Comparison of ENCODE assay signal across 26 mouse cellular contexts in the genomic region with DNA sequence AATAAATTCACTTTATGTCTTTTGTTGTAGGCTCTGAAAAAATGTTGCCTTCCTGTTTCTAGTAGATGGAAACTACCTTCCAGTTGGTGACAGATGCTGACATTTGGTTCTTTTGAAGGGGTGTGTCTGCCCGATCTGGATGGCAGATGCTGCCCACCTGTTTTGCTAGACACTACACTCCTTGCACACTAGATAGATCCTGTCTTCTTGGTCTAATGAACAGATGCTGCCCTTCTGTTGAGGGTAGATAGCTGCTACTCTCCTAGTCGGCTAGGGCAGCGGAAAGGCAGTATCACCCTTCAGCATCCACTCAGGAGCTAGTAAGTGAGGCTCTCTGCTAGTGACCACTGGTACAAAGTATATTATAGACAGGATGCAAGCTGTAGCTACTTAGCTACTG.
"Had no signal": no experiment of that assay in that cellular context is flagged by ENCODE, and none has a peak within 500 bp of the region (broad histone marks: within the 10 kb centered on the region; RNA-seq: fewer than 3 reads in every experiment).

No protein-coding gene starts in this region.

- ATAC-seq: hindbrain, embryonic 16.5 days; intestine, embryonic 16.5 days; liver, embryonic 12.5 days had no signal

- H3K36me3 ChIP-seq: heart, embryonic 10.5 days; heart, embryonic 12.5 days; hindbrain, embryonic 10.5 days; hindbrain, embryonic 12.5 days; kidney, embryonic 15.5 days; limb, embryonic 13.5 days; limb, embryonic 15.5 days; liver, embryonic 12.5 days had no signal

- H3K4me3 ChIP-seq: gastrocnemius, adult 2 months; heart, embryonic 10.5 days; heart, embryonic 12.5 days; hindbrain, embryonic 10.5 days; hindbrain, embryonic 12.5 days; kidney, embryonic 15.5 days; limb, embryonic 13.5 days; limb, embryonic 15.5 days; liver, embryonic 12.5 days had no signal

- H3K4me2 ChIP-seq: heart, embryonic 12.5 days; hindbrain, embryonic 12.5 days; hindbrain, embryonic 14.5 days; kidney, embryonic 15.5 days; limb, embryonic 13.5 days; limb, embryonic 15.5 days; liver, embryonic 12.5 days had no signal

- DNase-seq: gastrocnemius, adult 2 months; gastrocnemius, postnatal 10 days; gastrocnemius, postnatal 25 days; heart, adult 18-20 months; heart, postnatal 10 days; heart, postnatal 4 days; kidney, adult 11 months; kidney, adult 2 months; kidney, adult 9 months; kidney, postnatal 14 days; kidney, postnatal 36 days; layer of hippocampus, adult 9-11 months; layer of hippocampus, postnatal 36 days; left cerebral cortex, postnatal 4 days had no signal

- H3K9ac ChIP-seq: heart, embryonic 12.5 days; hindbrain, embryonic 12.5 days; hindbrain, embryonic 14.5 days; kidney, embryonic 15.5 days; limb, embryonic 13.5 days; limb, embryonic 15.5 days; liver, embryonic 12.5 days had no signal

- H3K27me3 ChIP-seq: heart, embryonic 12.5 days; hindbrain, embryonic 12.5 days; kidney, embryonic 15.5 days; limb, embryonic 13.5 days; limb, embryonic 15.5 days; liver, embryonic 12.5 days had no signal

- H3K27ac ChIP-seq: gastrocnemius, adult 2 months; heart, embryonic 10.5 days; hindbrain, embryonic 10.5 days; hindbrain, embryonic 12.5 days; hindbrain, embryonic 14.5 days; kidney, embryonic 15.5 days; kidney, postnatal 0 days; limb, embryonic 13.5 days; limb, embryonic 15.5 days; liver, embryonic 12.5 days had no signal

- H3K4me1 ChIP-seq: limb, embryonic 13.5 days; limb, embryonic 15.5 days had no signal

- H3K9me3 ChIP-seq: heart, embryonic 10.5 days; heart, embryonic 12.5 days; hindbrain, embryonic 10.5 days; hindbrain, embryonic 12.5 days; kidney, embryonic 15.5 days; limb, embryonic 13.5 days; limb, embryonic 15.5 days; liver, embryonic 12.5 days had no signal
